Mouse (Mus musculus): ENCODE results near the gene Blcap. TPM values are rescaled to one million over a fixed set of nuclear protein-coding genes. Genes with fewer than 3 reads are reported as not detected.

Gene Blcap
- total and polyA plus RNA-seq, 2 experiments from 2014 or later: 207 to 284 TPM

DNA sequence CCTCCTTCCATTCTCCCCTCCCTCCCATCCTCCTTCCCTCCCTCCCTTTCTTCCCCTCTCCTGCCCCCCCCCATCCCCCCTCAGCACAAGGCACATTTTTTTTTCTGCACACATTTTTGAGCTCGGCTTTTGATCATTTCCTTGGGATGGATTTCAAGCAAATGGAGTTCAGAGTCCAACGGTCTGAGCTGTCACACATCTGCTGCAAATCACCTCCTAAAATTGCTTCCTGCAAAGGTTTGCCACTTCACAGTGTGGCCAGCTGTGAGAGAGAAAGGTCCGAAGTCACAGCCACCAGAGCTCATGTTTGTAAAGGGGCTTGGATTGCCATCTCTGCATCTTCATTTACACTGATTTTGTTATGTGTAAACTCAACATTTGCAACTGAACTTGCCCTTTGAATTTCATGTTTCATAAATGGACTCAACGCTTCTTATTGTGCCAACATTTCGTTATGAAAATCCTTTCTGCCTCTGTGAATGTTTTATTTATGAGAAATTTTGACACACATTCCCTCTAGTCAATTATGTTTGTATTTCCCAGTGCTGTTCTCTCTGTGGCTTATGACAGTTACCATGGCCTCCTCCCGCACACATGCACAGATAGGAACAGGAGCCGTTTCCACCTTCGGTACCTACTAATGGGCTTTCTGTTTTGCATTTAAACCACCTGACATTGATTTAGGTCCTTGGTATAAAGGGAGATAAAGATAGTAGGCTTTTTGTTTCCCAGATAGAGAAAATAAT, 39.2 kb downstream of the Blcap start:
- Histone ChIP-seq H3K9me3 (ENCODE audit: low read length) (no peaks in the 10 kb centered on the region), H3K4me1 (ENCODE audit: insufficient read depth, low read length) (peaks cover 19% of the 10 kb centered on the region), H3K27ac (peak overlapping the region; percentile 17; the same call in 1 of the 2 replicates), H3K4me2 (ENCODE audit: low read depth, low read length) (no peak overlapping the region), H3K27me3 (ENCODE audit: insufficient read depth, low read length) (no peaks in the 10 kb centered on the region), H3K36me3 (ENCODE audit: insufficient read depth, low read length) (no peaks in the 10 kb centered on the region), H3K4me3 (ENCODE audit: low read length) (no peak overlapping the region), H3K9ac (replicated peaks; ENCODE audit: low read length) (no peak overlapping the region)
- 41% methylated on average over 8 of the region's 8 CpGs for WGBS
- no peak for ATAC-seq
- no peak for TF ChIP-seq CTCF (IDR thresholded peaks at IDR 0.05; ENCODE audit: low read depth)
- peak; percentile 14 for DNase-seq (ENCODE audit: low spot score)

- Histone ChIP-seq H3K27me3 (ENCODE audit: insufficient read depth, low read length) (no peaks in the 10 kb centered on the region), H3K27ac (0 out of 2 replicates have a peak overlapping the region, but pooled peaks have one; percentile 4), H3K9ac (replicated peaks; ENCODE audit: low read length) (no peak overlapping the region), H3K36me3 (ENCODE audit: insufficient read depth, low read length) (no peaks in the 10 kb centered on the region), H3K9me3 (ENCODE audit: low read length) (no peaks in the 10 kb centered on the region), H3K4me1 (ENCODE audit: insufficient read depth, low read length) (peaks cover 14% of the 10 kb centered on the region; the same call in 1 of the 2 replicates), H3K4me2 (ENCODE audit: low read depth, low read length) (no peak overlapping the region), H3K4me3 (ENCODE audit: low read length) (no peak overlapping the region)
- no peak for ATAC-seq
- 37% methylated on average over 13 of the region's 13 CpGs for WGBS
- DNase-seq (ENCODE audit: low spot score): peak; percentile 70
- no peak for TF ChIP-seq CTCF (IDR thresholded peaks at IDR 0.05; ENCODE audit: low read depth)
Measured at GRCm38 (mm10) chr2:157530056-157530955, 40.8 kb downstream of the Blcap start.

DNA sequence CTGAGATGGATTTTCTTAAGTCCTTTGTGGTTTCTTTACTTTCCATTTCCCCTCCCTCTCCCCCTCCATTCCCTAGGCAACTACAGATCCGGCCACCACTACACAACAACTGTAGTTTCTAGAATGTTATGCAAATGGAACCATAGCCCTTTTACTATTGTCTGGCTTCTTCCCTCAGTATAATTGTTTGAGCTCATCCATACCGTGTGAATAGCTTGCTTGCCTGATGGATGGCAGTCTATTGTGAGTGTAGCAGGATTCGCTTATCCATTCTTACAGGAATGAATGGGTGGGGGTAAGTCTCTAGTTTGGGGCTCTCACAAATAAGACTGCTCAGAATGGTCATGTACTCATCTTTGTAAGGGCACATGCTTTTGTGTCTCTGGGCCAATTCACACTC, 48.5 kb downstream of the Blcap start:
- 24% methylated on average over 3 of the region's 3 CpGs for WGBS

DNA sequence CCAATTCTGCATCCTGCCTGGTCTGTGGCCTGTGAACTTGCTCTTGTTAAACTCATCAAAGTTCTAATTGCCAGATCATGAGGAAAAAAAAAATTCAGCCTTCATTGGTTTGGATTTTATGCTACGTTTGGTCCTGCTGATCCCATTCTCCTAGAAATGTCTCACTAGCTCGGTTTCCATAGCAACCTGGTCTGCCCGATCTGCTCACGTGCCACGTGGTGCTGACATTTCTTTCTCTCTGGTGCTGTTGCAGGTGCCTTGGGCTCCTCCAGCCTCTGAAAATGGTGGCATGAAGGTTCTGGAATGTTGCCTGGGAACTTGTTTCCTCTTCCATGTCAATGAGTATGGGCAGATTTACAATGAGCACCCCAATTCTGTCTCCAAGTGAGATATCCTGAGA, 50.6 kb downstream of the Blcap start:
- ATAC-seq (peak; percentile 73; the same call in 1 of the 2 replicates), DNase-seq (ENCODE audit: low spot score) (peak; percentile 89)
- Histone ChIP-seq H3K27me3 (ENCODE audit: insufficient read depth, low read length) (no peaks in the 10 kb centered on the region), H3K4me2 (ENCODE audit: low read depth, low read length) (no peak overlapping the region), H3K9me3 (ENCODE audit: low read length) (no peaks in the 10 kb centered on the region), H3K36me3 (ENCODE audit: insufficient read depth, low read length) (no peaks in the 10 kb centered on the region), H3K27ac (peak overlapping the region; percentile 17), H3K9ac (replicated peaks; ENCODE audit: low read length) (no peak overlapping the region), H3K4me1 (ENCODE audit: insufficient read depth, low read length) (peaks cover 15% of the 10 kb centered on the region), H3K4me3 (ENCODE audit: low read length) (no peak overlapping the region)
- no peak for TF ChIP-seq CTCF (IDR thresholded peaks at IDR 0.05; ENCODE audit: low read depth)
- WGBS: 14% methylated on average over 5 of the region's 5 CpGs

More for the DNA sequence above, 48.5 kb downstream of the Blcap start:
- Histone ChIP-seq H3K27ac (no peak overlapping the region), H3K4me3 (ENCODE audit: low read length) (no peak overlapping the region), H3K36me3 (ENCODE audit: insufficient read depth, low read length) (no peaks in the 10 kb centered on the region), H3K27me3 (ENCODE audit: insufficient read depth, low read length) (no peaks in the 10 kb centered on the region), H3K4me1 (ENCODE audit: insufficient read depth, low read length) (peaks cover 15% of the 10 kb centered on the region), H3K4me2 (ENCODE audit: low read depth, low read length) (no peak overlapping the region), H3K9ac (replicated peaks; ENCODE audit: low read length) (no peak overlapping the region), H3K9me3 (ENCODE audit: low read length) (no peaks in the 10 kb centered on the region)
- DNase-seq (ENCODE audit: low spot score) (no peak), ATAC-seq (no peak)
- TF ChIP-seq CTCF (IDR thresholded peaks at IDR 0.05; ENCODE audit: low read depth): no peak

DNA sequence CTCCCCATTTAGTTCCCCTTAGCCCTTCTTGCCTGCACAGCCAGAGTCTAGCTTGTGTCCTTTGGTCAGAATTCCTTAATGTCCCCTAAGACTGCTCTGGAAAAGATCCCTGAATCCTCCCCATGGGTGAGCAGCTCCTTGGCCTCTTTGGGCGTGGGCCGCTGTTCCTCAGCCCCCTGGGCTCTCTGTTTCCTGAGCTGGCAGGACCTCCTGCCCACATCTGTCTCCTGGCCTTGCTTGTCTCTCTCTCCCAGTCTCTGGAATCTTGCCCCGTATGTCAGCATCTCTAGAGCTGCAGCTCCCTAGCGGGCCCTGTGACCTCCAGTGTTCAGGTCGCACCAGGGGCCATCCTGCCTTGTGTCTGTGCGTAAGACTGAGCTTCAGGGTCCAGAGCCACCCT, 51.6 kb downstream of the Blcap start:
- TF ChIP-seq CTCF (IDR thresholded peaks at IDR 0.05; ENCODE audit: low read depth): no peak
- no peak for DNase-seq (ENCODE audit: low spot score)
- no peak overlapping the region for H3K4me3 ChIP-seq (ENCODE audit: low read length)
- no peaks in the 10 kb centered on the region for H3K36me3 ChIP-seq (ENCODE audit: insufficient read depth, low read length)
- H3K9ac ChIP-seq (replicated peaks; ENCODE audit: low read length): no peak overlapping the region
- ATAC-seq: no peak
- no peaks in the 10 kb centered on the region for H3K27me3 ChIP-seq (ENCODE audit: insufficient read depth, low read length)
- 0 out of 2 replicates have a peak overlapping the region, but pooled peaks have one; percentile 17 for H3K27ac ChIP-seq
- peaks cover 15% of the 10 kb centered on the region for H3K4me1 ChIP-seq (ENCODE audit: insufficient read depth, low read length)
- WGBS: 55% methylated on average over 6 of the region's 6 CpGs
- H3K4me2 ChIP-seq (ENCODE audit: low read depth, low read length): no peak overlapping the region
- H3K9me3 ChIP-seq (ENCODE audit: low read length): no peaks in the 10 kb centered on the region

- Histone ChIP-seq H3K27ac (no peak overlapping the region), H3K27me3 (ENCODE audit: insufficient read depth, low read length) (no peaks in the 10 kb centered on the region), H3K4me2 (ENCODE audit: low read depth, low read length) (no peak overlapping the region), H3K4me1 (ENCODE audit: insufficient read depth, low read length) (peaks cover 21% of the 10 kb centered on the region), H3K9ac (replicated peaks; ENCODE audit: low read length) (no peak overlapping the region), H3K36me3 (ENCODE audit: insufficient read depth, low read length) (no peaks in the 10 kb centered on the region), H3K9me3 (ENCODE audit: low read length) (no peaks in the 10 kb centered on the region), H3K4me3 (ENCODE audit: low read length) (no peak overlapping the region)
- DNase-seq (ENCODE audit: low spot score): peak; percentile 11
- ATAC-seq: no peak
- no peak for TF ChIP-seq CTCF (IDR thresholded peaks at IDR 0.05; ENCODE audit: low read depth)
- WGBS: 28% methylated on average over 7 of the region's 7 CpGs
Measured at GRCm38 (mm10) chr2:157518451-157518850, 52.6 kb downstream of the Blcap start.

Data from hindbrain, postnatal 0 days (tissue).